Mouse (Mus musculus) CD4-positive naive resting alpha-beta T cell, adult 76 days (primary cell): ENCODE results near the gene Gm21258. TPM values are rescaled to one million over a fixed set of nuclear protein-coding genes. Genes with fewer than 3 reads are reported as not detected.

ENCODE experiments used
- total RNA-seq: library from RNA; stranded (reverse); gene quantifications from one replicate; pipeline ENCODE4 v1.2.4, GENCODE M21; 2023

Gm21258 gene
- not detected for total RNA-seq

DNA sequence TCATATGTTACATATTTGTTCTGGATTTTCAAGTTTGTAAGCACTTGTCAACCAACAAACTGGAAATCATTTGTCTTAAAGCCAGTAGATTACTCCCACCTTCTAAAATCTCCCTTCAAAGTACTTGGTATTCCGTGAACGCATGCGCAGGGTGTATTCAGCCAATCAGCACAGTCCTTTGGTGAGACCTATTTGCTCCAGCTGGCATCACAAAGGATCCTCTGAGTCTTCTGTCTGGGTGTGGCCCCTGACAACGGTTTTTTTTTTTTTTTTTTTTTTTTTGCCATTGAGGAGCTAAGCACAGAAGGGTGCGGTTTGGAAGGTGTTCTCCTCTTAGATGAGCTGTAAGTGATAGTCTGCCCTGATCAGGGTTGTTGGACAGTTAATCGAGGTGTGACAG, at the start of gene Gm21258:
Gm21258 (plus strand) TSS at position 301 of the 400 bp plus-strand sequence.

